Mouse (Mus musculus) cerebellum, adult 8-10 months (tissue): ENCODE data around the gene Polr1d.

ENCODE experiments used
- DNase-seq: peaks from one replicate; pipeline ENCODE4 v3.0.0; 2022

The Polr1d gene

DNA sequence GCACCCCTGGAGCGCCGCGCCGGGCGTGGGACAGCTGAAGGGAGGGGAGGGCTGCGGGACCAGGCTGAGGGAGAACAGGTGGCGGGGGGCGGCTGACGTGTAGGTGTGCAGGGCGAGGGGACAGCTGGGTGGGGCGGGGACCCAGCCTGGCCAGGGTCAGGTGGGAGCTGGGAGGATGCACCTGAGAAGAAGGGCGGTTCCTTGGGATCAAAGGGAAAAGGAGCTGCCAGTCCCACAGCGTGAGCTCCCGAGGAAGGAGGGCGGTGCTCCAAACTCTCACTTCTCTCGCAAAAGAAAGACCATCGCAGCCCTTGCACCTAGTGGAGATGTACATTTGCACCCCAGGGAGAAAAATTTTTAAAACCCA lies at the start of gene Polr1d:
TSS of gene Polr1d (plus strand) at position 252 of the 367 bp plus-strand sequence.
- no peak for DNase-seq

DNA sequence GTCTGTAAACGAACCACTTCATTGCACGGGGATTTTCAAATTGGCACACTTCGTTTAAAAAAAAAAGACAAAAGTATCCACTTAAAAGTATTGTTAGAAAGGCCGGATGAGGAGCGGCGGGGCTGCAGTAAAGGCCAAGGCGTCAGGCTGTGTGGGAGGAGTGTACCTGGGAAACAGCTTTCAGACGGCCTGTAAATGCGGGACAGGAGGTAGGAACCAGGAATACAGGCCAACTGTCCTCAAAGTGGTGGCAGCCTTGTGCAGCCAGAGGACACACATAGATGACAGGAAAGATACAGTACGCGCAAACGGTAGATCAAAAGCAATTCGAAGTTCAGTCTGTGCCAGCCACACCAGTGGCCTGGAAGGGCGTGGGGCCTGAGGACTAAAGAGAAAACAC lies 45.6 kb upstream of the Polr1d start:
- DNase-seq: no peak

GRCm38 (mm10) chr5:147033155-147033554 lies 43.7 kb upstream of the Polr1d start:
- no peak for DNase-seq

GRCm38 (mm10) chr5:147034283-147034682 lies 42.6 kb upstream of the Polr1d start:
- no peak for DNase-seq

DNA sequence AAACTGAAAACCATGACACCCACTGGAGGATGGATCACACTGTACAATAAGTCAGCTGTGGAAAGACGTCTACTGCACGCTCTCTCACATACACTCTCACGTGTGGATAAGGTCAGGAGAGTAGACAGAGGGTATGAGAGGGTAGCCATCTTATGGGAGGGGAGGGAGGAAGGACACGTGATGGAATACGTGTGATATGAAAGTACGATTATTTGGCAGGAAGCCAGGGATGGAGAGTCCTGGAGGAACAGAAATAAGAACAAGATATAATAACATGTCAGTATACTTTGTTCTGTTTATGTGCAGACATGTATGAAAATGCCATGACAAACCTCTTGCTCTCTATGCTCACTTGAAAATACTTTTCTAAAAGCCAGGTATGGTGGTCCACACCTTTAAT lies 41.5 kb upstream of the Polr1d start:
- no peak for DNase-seq

DNA sequence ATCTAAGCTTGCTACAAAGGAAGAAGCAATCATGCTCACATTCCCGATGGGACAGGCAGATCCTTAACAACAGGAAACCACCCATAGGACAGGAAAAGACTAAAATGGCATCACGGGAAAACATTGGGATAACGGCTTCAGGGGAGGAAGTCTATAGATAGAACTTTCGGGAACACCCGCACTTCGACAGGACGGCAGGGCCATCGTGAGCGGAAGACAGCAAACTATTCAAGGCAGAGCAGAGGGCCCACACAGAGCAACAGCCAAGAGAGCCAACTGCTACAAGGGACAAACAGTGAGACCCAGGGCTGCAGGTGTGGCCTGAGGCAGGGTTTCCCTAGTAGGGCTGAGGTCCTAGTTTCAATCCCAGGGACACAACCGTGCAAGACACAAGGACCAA lies 40.8 kb upstream of the Polr1d start:
- no peak for DNase-seq

DNA sequence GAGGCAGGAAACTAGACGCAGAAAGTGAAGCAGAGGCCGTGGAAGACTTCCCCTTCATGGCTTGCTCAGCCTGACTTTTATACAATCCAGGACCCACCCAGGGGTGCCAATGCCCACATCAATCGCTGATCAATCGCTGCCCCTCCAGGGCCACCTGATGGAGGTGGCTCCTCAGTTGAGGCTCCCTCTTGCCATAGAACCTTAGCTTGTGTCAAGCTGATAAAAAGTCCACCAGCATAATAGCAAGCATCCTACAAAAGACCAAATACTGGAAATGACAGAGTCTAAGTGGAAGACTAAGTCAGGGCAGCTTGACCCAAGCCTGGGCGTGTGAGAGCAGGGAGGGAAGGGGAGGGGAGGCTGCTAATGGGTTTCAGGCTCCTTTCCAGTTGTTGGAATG lies 40.2 kb upstream of the Polr1d start:
- DNase-seq: no peak

DNA sequence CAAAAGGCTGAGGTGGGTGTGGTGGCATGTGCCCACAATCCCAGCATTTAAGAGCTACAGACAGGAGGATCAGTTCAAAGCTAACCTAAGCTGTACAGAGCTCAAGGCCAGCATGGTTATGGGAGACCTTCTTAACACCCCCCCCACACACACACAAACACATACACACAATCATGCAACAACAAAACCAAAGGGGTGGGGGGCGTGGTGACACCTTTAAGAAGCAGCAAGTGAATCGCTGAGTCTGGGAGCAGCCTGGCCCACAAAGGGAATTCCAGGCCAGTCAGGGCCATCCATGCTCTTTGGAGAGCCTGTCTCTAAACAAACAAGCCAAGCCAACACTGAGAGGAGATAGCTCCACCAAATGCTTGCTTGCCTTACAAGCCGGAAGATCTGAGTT lies 39.2 kb upstream of the Polr1d start:
- no peak for DNase-seq

- no peak for DNase-seq
Observed at GRCm38 (mm10) chr5:147039394-147039793, 37.5 kb upstream of the Polr1d start.

GRCm38 (mm10) chr5:147041965-147042937 lies 34.6 kb upstream of the Polr1d start:
- DNase-seq: no peak

DNA sequence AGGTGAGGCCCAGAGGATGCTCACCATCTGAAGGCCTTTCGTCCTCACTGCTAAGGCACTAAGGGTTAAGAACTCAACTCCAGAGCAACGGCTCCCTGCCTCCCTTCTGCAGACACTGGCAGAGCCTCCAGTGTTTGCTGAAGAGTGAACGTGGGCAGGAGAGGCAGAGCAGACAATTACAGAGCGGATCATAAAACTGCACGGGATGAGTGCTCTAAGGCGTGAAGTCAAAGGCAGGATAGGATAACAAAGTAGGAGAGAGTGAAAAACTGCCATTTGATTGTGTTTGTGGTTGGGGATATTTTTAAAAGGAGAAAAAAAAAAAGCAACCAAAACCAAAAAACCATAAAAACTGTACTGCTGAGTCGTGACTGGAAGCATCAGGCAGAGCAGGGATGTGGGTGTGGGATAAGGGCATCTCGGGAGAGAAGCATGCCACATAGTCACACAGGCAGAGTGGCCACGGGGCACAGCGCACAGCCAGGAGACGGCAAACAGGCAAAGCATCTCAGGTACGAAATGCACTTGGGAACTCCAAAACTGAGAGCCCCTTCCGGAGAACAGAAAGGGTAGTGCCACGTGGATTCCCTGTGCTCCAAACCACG lies 33.5 kb upstream of the Polr1d start:
- DNase-seq: no peak

GRCm38 (mm10) chr5:147045311-147045710 lies 31.5 kb upstream of the Polr1d start:
- no peak for DNase-seq

DNA sequence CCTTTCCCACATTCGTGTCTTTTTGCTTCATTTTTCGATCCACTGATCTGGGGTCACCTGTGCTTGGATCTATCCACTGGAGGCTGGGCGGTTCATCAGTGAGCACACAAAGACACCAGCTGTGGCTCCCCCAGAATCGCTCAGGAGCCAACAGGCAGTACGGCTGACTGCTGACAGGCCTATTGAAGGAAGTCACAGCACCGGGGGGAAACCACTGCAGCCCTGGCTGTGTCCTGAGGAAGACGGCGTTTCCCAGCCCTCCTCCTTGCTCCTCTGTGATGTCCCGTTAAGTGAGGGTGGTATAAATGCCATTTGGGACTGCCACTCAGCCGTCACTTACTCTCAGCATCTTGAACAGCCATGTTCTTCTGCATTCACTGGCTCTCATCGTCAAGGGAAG lies 30.9 kb upstream of the Polr1d start:
- DNase-seq: no peak

GRCm38 (mm10) chr5:147049544-147050209 lies 27.2 kb upstream of the Polr1d start:
- no peak for DNase-seq

- DNase-seq: no peak
Observed at GRCm38 (mm10) chr5:147050816-147051499, 25.9 kb upstream of the Polr1d start.

DNA sequence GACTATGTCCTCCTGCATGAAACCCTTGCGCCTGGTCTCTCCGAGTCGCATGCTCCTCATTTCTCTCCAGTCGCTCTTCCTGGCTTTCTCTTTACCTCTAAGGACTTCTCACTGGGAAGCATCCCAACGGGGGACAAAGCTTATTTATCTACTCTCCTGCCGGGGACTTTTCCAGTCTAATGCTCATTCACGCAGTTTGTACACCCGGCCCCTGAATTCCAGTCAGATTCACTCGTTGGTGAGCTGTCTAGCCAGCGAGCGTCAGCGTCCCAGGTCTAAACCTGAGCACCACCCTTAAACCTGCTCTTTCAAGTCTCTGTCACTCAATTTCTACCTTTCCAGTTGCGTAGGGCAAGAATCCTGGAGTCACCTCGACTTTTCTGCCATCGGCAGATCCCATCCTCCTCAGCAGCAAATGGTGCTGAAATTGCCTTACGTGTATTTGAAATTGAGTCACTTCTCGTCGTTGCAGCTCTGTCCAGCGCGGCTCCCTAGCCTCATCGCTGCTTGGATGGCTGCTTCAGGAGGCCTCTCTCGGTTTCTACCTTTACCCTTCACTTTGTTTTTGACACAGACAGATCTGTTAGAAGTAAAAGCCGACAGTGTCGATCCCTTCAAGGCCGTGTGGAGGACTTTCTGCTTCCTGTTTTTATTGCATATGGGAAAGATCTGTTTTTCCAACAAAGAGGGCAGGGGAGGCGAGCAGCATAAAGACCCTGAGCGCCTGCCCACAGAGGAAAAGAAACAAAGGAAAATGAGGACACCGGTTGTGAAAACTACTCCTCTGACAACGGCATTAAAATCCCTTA lies 25.1 kb upstream of the Polr1d start:
- no peak for DNase-seq

DNA sequence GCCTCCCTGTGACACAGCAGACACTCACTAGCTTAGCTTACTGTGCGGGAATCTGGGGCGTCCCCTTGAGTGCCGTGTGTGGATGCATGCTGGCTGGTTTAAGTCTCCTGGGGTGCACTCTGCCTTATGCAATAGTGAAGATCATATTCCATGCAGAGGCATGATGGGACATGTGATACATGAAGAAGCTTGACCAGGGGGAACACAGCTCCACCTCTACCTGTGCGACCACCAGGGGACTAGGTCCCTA lies 24.6 kb upstream of the Polr1d start:
- no peak for DNase-seq

- no peak for DNase-seq
Observed at GRCm38 (mm10) chr5:147053071-147053470, 23.8 kb upstream of the Polr1d start.

DNA sequence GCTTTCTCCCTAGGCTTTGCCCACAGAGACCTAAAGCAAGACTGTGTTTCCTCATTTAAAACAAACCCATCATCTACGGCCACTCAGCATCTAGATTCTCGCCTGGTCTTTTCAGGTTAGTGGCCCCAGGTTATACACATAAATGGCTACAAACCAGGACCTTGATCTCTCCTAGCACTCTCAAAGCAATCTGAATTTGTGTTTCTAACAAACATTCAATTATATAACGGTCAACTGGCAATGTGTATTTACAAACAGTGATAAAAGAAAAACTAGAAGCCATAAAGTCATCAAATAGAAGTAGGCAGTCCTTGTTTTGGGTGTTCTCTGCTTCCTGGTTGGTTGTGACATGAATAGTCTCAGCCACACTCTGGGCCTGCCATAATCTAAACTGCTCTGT lies 23.4 kb upstream of the Polr1d start:
- no peak for DNase-seq

GRCm38 (mm10) chr5:147054328-147054727 lies 22.5 kb upstream of the Polr1d start:
- DNase-seq: no peak

DNA sequence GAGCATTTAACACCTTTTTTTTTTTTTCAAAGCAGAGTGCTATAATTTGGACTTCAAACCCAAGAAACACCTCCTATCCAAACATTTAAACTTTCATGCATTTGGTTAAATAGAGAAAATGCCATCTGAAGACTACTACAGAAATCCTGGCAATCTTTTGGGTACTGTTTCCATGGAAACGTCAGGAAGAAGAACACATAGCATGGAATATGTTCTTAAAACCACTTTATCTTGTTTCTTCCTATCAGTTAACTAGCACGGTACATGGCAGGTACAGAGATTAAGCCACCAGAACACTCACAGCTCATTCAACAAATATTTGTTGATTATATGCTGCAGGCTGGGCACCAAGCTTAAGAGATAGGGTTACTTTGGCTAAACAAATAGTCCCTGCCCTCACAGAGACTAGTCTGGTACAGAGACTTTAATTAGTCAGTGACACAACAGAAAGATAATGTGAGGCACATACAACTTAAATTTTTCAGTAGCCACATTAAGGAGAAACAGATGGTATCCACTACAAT lies 22.0 kb upstream of the Polr1d start:
- DNase-seq: no peak

DNA sequence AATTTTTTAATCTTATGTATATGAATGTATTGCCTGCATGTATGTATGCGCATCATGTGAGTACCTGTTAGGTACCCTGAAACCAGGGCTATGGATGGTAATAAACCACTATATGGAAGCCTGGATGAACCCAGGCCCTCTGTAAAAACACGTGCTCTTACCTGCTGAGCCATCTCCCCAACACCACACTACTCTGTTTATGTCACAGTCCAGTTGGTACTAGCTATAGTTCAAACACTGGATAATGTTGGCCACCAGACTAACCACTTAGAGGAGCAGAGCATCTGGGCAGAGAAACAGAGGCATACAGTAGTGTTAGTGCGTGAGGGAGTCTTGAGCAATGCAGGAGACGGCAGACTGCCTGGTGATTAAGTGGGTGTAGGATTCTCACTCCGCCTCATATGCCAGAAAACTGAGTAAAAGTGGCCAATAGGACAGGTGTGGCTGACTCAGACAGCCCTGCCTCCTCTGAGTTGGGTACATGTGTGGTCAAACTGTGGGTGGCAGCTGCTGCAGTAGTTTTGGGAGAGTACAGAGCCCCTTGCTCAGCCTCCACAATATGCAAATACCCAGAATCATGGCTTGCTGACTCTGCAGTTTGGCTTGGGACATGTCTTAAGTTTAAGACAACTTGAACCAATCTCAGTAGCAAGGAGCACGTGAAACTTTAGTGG lies 21.1 kb upstream of the Polr1d start:
- no peak for DNase-seq
